Mouse (Mus musculus) spleen, adult 2 months (tissue): Measurements from ENCODE around the gene Arhgap18. TPM values are rescaled to one million over a fixed set of nuclear protein-coding genes. Genes with fewer than 3 reads are reported as not detected.

Source experiments
- DNase-seq, 2 experiments: peaks; one replicate each; pipeline versions ENCODE4 v3.0.0 to v3.0.0-alpha.2; 2012 to 2021; ENCODE audit warnings: low spot score in 2 of 2, low read depth in 1 of 2
- H3K27ac ChIP-seq: fragments of 200-500 bp; 2 replicates; pipeline ENCODE4 v1.5.1; 2012; ENCODE audit warnings: low read length, inconsistent platforms; ENCODE audit not compliant: insufficient read depth
- H3K27me3 ChIP-seq: fragments of 200-500 bp; 2 replicates; pipeline ENCODE4 v1.6.1; 2012; ENCODE audit warnings: mild to moderate bottlenecking, moderate library complexity, low read length, inconsistent platforms; ENCODE audit not compliant: control insufficient read depth, insufficient read depth
- H3K36me3 ChIP-seq: fragments of 200-500 bp; 2 replicates; pipeline ENCODE4 v1.6.1; 2012; ENCODE audit warnings: mild to moderate bottlenecking, low read length, inconsistent platforms; ENCODE audit not compliant: control insufficient read depth, insufficient read depth
- H3K4me1 ChIP-seq: fragments of 200-500 bp; 2 replicates; pipeline ENCODE4 v1.6.1; 2011; ENCODE audit warnings: inconsistent platforms; ENCODE audit not compliant: control insufficient read depth, insufficient read depth, insufficient read length
- H3K4me3 ChIP-seq: fragments of 200-500 bp; 2 replicates; pipeline ENCODE4 v1.5.1; 2011; ENCODE audit warnings: mild to moderate bottlenecking, inconsistent platforms; ENCODE audit not compliant: insufficient read depth, insufficient read length; ENCODE audit errors: extremely low read depth
- CTCF ChIP-seq: fragments of 200-500 bp; IDR thresholded peaks from 2 replicates; pipeline ENCODE4 v1.5.1; 2011; ENCODE audit warnings: mild to moderate bottlenecking, inconsistent platforms; ENCODE audit not compliant: insufficient read depth, insufficient read length, insufficient replicate concordance; ENCODE audit errors: extremely low read depth
- POLR2A ChIP-seq: fragments of 200-500 bp; IDR thresholded peaks from 2 replicates; pipeline ENCODE4 v1.6.1; 2011; ENCODE audit warnings: low read depth, low read length, inconsistent platforms
- WGBS: fragments of 180-500 bp; shearing (Covaris S2); methylation state at CpG from one replicate; pipeline ENCODE4 v1.1.7; 2018; 5-methylcytosine and 5-hydroxymethylcytosine counted together
- polyA plus RNA-seq: library from polyadenylated mRNA; depleted of rRNA; stranded (reverse); fragments of >200 nt; gene quantifications from 2 replicates; pipeline ENCODE4 v1.2.3, GENCODE M21; 2012

The Arhgap18 gene
- polyA plus RNA-seq, 1 experiment = 1.3 TPM

DNA sequence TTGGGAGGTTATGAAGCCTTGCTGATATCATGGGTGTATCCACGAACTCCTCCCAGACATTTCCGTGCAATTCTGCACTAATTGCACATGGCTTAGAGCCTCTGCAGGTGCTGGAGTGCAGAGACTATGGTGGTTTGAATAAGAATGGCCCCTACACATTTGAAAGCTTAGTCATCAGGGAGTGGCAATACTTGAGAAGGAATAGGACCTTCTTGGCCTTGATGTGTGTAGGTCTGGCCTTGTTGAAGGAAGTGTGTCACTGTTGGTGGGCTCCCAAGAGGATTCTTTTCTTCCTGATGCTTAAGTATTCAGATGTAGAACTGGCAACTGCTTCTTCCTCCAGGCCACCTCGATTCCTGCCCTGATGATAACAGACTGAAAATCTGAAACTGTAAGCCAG, 205.3 kb downstream of the Arhgap18 start:
- TF ChIP-seq CTCF = no peak
- TF ChIP-seq POLR2A = no peak

More for the DNA sequence above, 205.3 kb downstream of the Arhgap18 start:
- Histone ChIP-seq H3K36me3 (no peaks in the 10 kb centered on the region), H3K27ac (no peak overlapping the region), H3K4me1 (no peaks in the 10 kb centered on the region), H3K27me3 (no peaks in the 10 kb centered on the region), H3K4me3 (no peak overlapping the region)
- DNase-seq = no peak
- WGBS = 72% methylated on average over 3 of the region's 3 CpGs
